Mouse (Mus musculus) heart, adult 18-20 months (tissue): ENCODE results near the gene Efl1. TPM values are rescaled to one million over a fixed set of nuclear protein-coding genes. Genes with fewer than 3 reads are reported as not detected.

ENCODE experiments used
- DNase-seq, 2 experiments: peaks; one replicate each; pipeline ENCODE4 v3.0.0; 2021 to 2022; ENCODE audit warnings: mixed read lengths in 1 of 2
- total RNA-seq, 2 experiments: library from RNA; stranded (reverse); gene quantifications; 2 replicates each; pipeline ENCODE4 v1.2.3; 2021

Gene Efl1
- total RNA-seq, 2 experiments from 2014 or later, result 8.6 to 10.6 TPM

DNA sequence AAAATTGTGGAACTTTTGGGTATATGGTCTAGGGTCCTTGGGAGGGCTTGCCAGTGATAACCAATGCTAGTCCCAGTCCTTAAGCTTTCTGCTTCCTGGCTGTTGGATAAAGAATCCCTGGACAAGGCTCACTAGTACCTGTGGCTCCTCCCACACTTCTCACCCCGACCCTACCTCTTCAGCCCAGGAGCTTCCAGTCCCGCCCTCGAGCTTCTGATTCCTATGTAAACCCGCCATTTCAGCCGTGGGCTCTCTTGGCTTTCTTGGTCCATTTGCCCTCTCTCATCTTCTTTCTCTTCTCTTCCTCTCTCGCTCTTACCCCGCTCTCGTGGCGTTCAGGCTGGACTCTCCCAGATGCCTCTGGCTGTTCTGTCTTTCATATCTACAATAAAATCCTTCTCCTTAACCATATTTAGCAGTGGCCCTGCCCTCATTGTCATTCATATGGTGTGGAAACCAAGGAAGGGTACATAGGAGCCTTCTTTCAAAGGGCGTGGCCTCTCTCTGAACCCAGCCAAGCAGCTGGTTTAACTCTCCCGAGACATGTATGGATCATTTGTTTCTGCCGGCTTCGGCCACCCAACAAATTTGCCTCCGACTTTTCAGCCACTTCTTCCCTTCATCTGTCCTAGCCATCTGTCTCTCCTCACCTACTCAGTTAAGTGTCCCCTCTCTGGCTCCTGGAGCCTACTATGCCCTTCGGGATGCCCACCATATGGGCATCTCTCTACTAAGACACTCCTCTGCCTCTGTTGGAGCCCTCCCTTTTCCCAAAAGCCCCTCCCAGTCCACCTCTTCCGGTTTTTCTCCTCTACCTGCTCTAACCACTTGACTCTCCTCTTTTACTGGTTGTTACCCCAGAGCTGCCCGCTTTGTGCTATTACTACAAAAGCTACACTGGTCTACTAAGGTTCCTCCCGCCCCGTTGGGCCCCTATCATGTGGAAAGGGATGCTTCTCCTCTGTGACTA, 164.1 kb downstream of the Efl1 start:
- no peak for DNase-seq

- no peak for DNase-seq
Observed at GRCm38 (mm10) chr7:82819541-82819940, 171.1 kb downstream of the Efl1 start.

DNA sequence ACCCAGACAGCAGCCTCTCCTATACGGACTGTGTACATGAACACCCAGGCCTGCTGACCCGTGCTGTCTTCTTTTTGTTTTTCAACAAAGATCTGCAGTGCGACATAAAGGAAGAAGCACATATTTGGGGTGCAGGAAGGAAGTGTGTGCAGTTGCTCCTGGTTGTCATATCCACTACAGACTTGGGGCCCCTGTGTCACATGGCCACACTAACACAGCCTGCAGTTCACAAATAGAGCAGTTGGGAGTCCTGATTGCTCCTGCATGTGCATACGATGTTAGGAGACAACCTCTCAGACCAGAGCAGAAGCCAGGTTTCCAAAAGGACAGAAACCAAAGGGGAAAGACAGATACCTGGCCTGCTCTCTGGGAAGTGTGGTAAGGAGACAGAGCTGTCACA, 172.2 kb downstream of the Efl1 start:
- no peak for DNase-seq

GRCm38 (mm10) chr7:82821501-82821900, 173.1 kb downstream of the Efl1 start:
- no peak for DNase-seq

DNA sequence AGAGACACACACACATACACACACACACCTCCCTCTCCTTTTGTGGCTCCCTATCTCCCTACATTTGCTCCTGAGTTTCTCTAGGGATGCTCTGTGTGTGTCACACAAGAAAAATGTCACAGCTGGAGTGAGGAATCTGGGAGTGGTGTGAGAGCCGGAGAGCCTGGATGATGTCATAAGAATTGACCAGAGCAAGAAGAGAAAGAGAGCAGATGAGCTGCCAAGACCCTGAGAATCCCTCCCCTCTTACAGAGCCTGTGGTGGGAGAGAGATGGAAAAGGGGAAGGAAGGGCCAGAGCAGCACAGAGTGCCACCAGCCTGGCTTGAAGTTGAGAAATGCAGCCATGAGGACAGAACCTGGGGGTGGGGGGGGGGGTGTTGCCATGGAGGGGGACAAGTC, 174.1 kb downstream of the Efl1 start:
- DNase-seq, result no peak

Other genes with a start within 250 kb of the Efl1 start
- 1 to 10 TPM; 1.1 to 3.0 TPM for gene Saxo2, start 86 bp upstream of the Efl1 start, total RNA-seq
- 1 to 10 TPM; 1.2 to 1.3 TPM for gene Mex3b, start 218.7 kb downstream of the Efl1 start, total RNA-seq